Mouse (Mus musculus) frontal cortex, postnatal 14 days (tissue): Measurements from ENCODE around the gene Tefm.
"Not testable (repeated sequence)": the region's sequence is repeated elsewhere in the genome, so short reads cannot be mapped to it uniquely, and the experiment has no call there.

Source experiments
- DNase-seq, 2 experiments: peaks; one replicate each; pipeline ENCODE4 v3.0.0; 2022; ENCODE audit warnings: low spot score in 2 of 2

Tefm gene

DNA sequence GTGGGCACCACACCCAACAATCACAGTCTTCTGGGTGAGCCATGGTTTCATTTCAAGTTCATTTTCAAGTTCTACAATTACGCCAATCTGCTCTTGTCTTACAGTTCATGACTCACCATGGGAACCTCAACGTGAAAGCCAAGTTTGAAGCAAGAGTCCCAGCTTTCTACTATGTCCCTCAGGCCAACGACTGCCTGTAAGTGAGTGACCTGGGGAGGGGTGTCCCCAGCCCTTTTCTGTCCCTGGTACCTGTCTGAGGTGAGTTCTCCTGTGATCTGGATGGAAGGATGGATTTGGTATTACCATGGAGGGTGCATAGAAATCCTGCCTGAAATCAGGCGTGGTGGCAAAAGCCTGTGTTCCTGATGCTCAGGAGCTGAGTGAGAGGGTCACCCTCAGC is 14.9 kb upstream of the Tefm start:
- DNase-seq = no peak

DNA sequence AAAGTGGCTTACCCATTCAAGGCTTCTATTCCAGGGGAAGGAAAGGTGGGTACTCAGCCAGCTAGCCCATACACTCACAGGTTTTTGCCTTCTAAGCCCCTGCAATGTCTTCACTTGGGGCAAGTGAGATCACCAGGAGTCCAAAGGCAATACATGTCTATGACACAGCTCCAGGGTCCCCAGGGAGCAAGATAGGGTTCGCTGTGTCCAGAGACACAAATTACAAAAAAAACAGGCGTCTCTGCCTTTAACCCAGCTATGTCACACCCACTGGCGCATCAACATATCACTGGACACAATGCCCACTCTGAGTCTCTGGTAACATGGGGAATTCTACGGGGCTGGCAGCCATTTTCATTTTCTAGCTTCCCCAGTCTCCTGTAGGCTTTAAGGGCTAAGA is 14.0 kb upstream of the Tefm start:
- DNase-seq = no peak

DNA sequence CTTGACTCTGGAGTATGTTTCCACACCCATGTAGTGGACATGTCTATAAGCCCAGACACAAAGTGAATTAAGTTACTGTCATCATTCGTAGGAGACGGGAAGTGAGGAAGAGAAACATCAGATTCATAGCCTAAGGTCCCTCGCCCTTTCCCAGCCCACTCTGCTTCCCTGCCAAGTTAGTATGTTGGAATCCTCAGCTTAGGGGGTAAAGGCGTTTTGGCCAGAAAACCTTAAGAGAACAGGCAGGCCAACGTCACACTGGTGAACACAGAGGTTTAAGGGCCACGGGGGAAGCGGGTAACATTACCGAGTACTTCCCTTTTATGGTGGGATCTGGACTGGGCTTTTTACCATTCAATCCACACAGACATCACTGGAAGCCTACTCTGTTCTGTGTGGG is 13.6 kb upstream of the Tefm start:
- DNase-seq = no peak

- DNase-seq = no peak
These were observed 12.5 kb upstream of the Tefm start for GRCm38 (mm10) chr11:80154501-80154900.

DNA sequence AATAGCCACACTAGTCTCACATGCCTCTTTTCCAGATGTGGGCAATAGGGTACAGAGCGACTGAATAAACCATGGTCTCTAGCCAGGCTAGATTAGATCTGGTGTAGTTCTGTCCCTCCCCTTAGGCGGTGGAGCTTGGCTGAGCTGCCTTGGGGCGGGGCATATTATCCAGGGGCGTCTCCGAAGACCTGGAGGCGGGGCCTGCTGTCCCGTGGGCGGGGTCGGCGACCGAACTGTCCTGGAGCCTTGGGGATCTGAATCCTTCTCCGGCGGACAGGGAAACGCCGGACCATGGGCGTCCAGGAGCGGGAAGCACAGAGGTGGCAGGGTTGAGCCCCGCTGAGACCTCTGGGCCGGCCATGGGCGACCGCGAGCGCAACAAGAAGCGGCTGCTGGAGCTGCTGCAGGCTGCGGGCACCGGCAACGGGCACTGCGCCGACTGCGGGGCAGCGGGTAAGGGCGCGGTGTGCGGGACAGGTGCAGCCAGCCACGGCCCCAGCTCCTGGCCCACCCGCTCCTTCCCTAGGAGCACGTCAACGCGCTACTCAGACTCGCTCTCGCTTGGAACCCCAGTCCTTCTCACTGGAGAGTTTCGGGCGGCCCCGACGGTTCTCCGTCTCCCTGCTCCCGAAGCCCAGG is 12.0 kb upstream of the Tefm start, which contains the start of gene Adap2:
Adap2 (plus strand) TSS at position 249 of the 639 bp plus-strand sequence.
- peak; percentile 60 to 67 for DNase-seq

- DNase-seq = no peak
These were observed 10.4 kb upstream of the Tefm start for GRCm38 (mm10) chr11:80152376-80152775.

- no peak for DNase-seq
These were observed 9.6 kb upstream of the Tefm start for GRCm38 (mm10) chr11:80151541-80151940.

DNA sequence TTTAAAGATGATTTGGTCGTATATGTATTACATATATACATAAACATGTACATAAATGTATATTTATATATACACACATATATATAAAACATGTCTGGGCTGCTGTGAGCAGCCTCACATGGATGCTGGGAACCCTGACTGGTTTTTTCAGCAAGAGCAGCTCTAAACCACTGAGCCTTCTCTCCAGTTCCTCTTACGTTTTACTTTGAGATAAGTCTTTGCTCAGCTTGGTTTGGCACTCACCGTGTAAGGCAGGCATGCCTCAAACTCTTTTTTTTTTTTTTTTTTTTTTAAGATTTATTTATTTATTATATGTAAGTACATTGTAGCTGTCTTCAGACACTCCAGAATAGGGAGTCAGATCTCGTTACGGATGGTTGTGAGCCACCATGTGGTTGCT is 8.6 kb upstream of the Tefm start:
- DNase-seq = no peak

- no peak for DNase-seq
These were observed 7.5 kb upstream of the Tefm start for GRCm38 (mm10) chr11:80149412-80150023.

DNA sequence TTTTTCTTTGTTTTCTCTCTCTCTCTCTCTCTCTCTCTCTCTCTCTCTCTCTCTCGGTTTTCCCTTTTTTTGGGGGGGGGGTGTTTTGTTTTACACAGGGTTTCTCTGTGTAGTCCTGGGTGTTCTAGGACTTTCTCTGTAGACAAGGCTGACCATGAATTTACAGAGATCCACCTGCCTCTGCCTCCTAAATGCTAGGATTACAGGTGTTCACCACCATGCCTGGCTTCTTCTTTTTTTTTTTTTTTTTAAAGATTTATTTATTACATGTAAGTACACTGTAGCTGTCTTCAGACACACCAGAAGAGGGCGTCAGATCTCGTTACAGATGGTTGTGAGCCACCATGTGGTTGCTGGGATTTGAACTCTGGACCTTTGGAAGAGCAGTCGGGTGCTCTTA is 7.0 kb upstream of the Tefm start:
- not testable (repeated sequence) for DNase-seq

DNA sequence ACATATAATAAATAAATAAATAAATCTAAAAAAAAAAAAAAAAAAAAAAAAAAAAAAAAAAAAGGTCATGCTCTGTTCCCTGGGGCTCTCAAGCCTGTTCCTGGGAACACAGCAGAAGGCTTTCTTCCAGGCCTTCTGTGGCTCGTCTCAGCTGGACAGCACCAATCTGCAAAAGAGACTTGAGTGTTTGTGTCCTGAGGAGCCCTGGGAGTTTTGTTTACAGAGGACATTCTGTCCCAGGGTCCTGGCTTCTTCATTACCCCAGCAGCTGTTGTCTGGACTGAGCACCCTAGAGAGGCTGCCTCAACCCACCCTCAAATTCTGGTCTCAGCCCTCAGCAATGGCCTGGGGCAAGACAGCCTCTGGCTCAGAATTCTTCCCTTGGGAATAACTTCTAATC is 6.3 kb upstream of the Tefm start:
- DNase-seq = no peak

GRCm38 (mm10) chr11:80147748-80148147 is 5.8 kb upstream of the Tefm start:
- DNase-seq = no peak

- no peak for DNase-seq
These were observed 3.9 kb upstream of the Tefm start for GRCm38 (mm10) chr11:80145787-80146275.

DNA sequence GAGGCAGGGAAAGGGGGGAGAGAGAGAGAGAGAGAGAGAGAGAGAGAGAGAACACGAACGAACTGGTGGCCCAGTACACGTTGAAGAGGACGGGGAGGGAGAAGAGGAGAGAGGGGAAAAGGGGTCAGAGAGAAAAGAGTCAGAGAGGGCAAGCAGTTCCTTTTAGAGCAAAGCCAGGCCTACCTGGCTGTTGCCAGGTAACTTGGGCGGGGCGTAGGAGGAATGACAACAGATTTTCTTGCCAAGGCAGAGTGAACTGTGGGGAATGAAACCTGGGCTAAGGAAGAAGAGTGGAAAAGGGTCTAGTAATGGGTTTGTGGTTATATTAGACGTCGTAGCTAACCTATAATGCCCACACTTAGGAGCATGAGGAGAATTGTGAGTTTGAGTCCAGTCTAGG is 897 bp upstream of the Tefm start:
- no peak for DNase-seq

DNA sequence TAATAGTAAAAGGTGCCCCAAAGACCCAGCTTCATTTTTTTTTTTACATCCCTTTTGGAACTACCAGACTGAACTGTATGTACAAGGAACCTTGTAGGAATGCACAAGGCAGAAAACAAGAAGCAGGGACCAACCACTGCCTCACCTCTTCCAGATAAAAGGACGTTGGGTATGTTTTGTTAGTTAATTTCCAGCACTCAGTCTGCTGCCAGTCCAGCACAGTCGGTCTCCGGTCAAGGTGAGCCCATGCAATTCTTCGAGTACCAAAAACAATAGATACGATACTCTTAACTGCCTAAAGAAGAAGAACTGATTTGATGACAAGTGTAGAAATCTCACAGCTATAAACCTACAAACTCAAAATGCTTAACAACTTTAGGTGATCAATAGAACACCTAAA is 4.2 kb downstream of the Tefm start:
- no peak for DNase-seq

- no peak for DNase-seq
These were observed 5.2 kb downstream of the Tefm start for GRCm38 (mm10) chr11:80136786-80137185.

DNA sequence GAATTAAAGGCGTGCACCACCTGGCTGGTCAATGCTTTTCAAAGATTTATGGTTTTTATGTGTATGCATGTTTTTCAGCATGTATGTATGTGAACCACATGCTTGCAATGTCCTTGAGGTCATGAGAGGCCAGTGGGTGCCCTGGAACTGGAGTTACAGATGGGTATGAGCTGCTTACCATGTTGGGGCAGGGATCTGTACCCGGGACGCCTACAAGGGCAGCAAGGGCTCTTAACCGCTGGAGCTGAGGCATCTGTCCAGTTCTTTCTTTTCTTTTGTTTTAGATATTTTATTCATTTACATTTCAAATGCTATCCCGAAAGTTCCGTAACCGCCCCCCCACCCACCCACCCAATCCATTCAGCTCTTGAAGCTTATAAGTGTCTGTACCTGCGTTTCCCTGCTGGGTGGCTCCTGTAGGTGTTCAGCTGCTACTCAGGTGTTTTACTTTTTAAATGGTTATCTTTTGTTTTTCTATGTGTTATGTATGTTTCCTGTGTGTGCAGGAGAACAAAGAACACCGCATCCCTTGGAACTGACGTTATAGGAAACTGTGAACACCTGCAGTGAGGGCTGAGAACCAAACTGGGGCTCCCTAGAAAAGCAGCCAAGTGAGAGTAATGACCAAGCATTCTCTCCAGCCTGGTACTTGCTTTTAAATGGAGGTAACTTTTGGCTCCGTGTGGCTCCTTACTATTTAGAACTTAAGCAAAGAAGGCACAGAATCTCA is 5.9 kb downstream of the Tefm start:
- no peak for DNase-seq

DNA sequence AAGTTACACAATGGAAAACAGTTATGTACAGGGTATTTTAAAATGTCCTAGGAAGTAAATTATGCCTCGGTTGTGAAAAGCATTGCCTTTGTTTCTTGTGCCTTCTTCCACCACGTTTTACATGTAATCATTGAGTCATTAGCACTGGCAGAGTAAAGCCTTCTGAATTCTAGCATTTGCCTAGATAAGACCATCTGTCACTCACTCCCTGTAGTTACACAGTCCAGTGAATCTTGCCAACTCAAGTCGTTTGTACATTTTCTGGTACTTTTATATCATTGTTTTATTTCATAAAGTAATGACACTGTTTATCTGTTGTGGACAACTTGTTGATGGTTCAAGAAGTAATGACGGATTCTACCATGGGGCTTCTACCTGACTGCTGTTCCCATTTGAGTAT is 7.2 kb downstream of the Tefm start:
- no peak for DNase-seq

DNA sequence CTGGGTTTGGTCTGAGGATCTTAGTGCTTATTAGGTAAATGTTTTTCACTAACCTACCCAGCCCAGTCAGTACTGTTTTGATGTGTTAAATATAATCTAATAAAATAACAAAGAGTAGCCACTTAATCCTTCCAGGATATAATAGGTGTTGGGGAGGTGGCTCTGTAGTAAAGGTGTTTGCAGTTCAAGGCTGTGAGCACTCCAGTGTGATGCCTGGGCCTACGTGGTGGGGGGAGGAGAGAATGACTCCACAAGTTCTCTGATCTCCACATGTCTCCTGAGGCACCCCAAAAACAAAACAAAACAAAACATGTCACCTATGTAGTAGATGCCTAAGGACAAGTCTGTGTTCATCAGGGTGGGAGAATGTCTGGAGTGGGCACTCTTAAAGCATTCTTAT is 9.9 kb downstream of the Tefm start:
- no peak for DNase-seq

- no peak for DNase-seq
These were observed 25.6 kb downstream of the Tefm start for GRCm38 (mm10) chr11:80116411-80116810.

GRCm38 (mm10) chr11:80104407-80104806 is 37.6 kb downstream of the Tefm start:
- no peak for DNase-seq

DNA sequence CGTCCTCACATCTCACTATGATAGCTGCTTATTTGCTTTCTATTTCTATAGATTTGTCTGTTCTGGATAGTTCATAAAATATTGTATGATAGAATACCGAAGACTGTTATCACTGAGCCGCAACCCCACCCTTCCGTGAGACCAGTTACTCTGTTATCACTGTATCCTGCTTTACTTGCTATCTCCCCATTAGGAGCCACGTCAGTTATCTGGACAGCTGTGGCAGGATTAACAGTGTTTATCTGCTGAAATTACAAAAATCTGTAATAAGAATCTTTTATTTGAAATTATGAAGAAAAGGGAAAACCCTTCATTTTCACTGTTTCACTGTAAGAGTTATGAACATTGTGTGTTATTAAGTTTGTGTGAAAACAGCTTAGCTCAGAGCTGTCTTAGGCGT is 40.7 kb downstream of the Tefm start:
- no peak for DNase-seq

GRCm38 (mm10) chr11:80098444-80099056 is 43.4 kb downstream of the Tefm start:
- DNase-seq = no peak
